Mouse (Mus musculus): ENCODE measurements at regions not wholly inside any gene's neighbourhood (a gene's known extent, or its start where the extent isn't known, plus 50 kb on each side); places are given as distances from the start of the nearest gene placed in this dataset.
"Not testable (repeated sequence)": the region's sequence is repeated elsewhere in the genome, so short reads cannot be mapped to it uniquely, and the experiment has no call there.

- peak; percentile 87 to 90 for DNase-seq
Measured at GRCm38 (mm10) chr1:189156906-189157305, 149.3 kb upstream of the Kctd3 start.

- DNase-seq = no peak
Measured at GRCm38 (mm10) chr1:189154376-189154775, 146.7 kb upstream of the Kctd3 start.

GRCm38 (mm10) chr1:189153150-189153549 is 145.5 kb upstream of the Kctd3 start:
- DNase-seq = no peak

- peak in 1 of 2 experiments; percentile 58 for DNase-seq
Measured at GRCm38 (mm10) chr1:189142982-189143451, 135.4 kb upstream of the Kctd3 start.

GRCm38 (mm10) chr1:189142551-189142950 is 134.9 kb upstream of the Kctd3 start:
- DNase-seq = no peak

GRCm38 (mm10) chr1:189141694-189142093 is 134.1 kb upstream of the Kctd3 start:
- DNase-seq = no peak

- peak; percentile 78 to 88 for DNase-seq
Measured at GRCm38 (mm10) chr1:189136731-189137385, 129.2 kb upstream of the Kctd3 start.

- DNase-seq = peak; percentile 70 to 74
Measured at GRCm38 (mm10) chr1:189135826-189136225, 128.2 kb upstream of the Kctd3 start.

- DNase-seq = no peak
Measured at GRCm38 (mm10) chr1:189128706-189129105, 121.1 kb upstream of the Kctd3 start.

GRCm38 (mm10) chr1:189128246-189128645 is 120.6 kb upstream of the Kctd3 start:
- not testable (repeated sequence) for DNase-seq

GRCm38 (mm10) chr1:189127367-189127766 is 119.7 kb upstream of the Kctd3 start:
- no peak for DNase-seq

- peak; percentile 71 to 81 for DNase-seq
Measured at GRCm38 (mm10) chr1:189119941-189120735, 112.5 kb upstream of the Kctd3 start.

- DNase-seq = not testable (repeated sequence)
Measured at GRCm38 (mm10) chr1:189119005-189119404, 111.4 kb upstream of the Kctd3 start.

GRCm38 (mm10) chr1:189118582-189118981 is 110.9 kb upstream of the Kctd3 start:
- no peak for DNase-seq

- DNase-seq = peak in 1 of 2 experiments; percentile 47
Measured at GRCm38 (mm10) chr1:189115914-189116313, 108.3 kb upstream of the Kctd3 start.

GRCm38 (mm10) chr1:189115279-189115678 is 107.6 kb upstream of the Kctd3 start:
- peak in 1 of 2 experiments; percentile 42 for DNase-seq

- DNase-seq = no peak
Measured at GRCm38 (mm10) chr1:189108260-189109035, 100.8 kb upstream of the Kctd3 start.

GRCm38 (mm10) chr1:189107841-189108240 is 100.2 kb upstream of the Kctd3 start:
- DNase-seq = peak; percentile 57 to 65

GRCm38 (mm10) chr1:189107156-189107555 is 99.5 kb upstream of the Kctd3 start:
- no peak for DNase-seq

GRCm38 (mm10) chr1:189105276-189105675 is 97.6 kb upstream of the Kctd3 start:
- DNase-seq = no peak

GRCm38 (mm10) chr1:189102781-189103180 is 95.1 kb upstream of the Kctd3 start:
- no peak for DNase-seq

- no peak for DNase-seq
Measured at GRCm38 (mm10) chr1:189099121-189099520, 91.5 kb upstream of the Kctd3 start.

- DNase-seq = no peak
Measured at GRCm38 (mm10) chr1:189092819-189093218, 85.2 kb upstream of the Kctd3 start.
